Mouse (Mus musculus): ENCODE results near the gene Inf2. TPM values are rescaled to one million over a fixed set of nuclear protein-coding genes. Genes with fewer than 3 reads are reported as not detected.

Inf2 gene
- 1 to 10 TPM; 6.7 to 9.2 (median 8.4) TPM for total RNA-seq (2022)

DNA sequence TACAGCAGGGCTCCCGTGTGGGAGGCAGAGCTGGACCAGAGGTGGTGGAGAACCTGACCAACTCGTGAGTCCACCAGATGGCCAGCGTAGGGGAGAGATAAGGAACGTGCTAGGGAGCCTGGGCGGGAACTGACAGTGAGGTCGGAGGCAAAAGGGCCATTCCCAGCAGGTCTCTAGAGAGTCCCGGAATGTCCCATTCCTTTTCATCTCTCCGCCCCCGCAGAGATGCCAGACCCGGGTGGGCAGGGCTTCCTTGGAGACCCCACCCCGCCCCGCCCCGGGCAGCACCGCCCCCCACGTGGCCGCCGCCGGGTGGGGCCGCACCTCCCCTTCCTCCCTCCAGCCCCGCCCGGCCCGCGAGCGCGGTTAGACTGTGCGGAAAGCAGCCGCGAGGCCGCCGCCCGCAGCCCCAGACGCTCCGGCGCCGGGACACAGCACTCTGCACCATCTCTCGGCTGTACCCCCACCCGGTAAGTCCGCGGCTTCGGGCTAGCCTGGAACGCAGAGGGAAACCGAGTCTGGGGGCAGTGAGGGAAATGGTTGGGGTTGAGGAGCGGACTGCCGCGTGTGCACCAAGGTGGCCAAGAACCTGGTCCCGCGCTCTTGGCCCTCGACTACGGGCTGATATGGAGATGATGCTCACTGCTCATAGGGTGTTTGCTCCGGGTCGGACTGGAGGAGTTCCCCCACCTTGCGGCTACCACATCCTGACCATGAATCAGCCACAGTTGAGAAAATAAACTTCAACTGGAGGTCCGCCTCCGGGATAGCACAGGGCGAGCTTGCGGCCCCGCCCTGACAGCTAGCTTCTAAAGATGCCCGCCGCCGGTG is at the start of gene Inf2:
TSS of gene Inf2 (plus strand) at position 359 of the 831 bp plus-strand sequence.
- DNase-seq (ENCODE audit: low spot score in 2 of 2), result peak; percentile 61 to 66

DNA sequence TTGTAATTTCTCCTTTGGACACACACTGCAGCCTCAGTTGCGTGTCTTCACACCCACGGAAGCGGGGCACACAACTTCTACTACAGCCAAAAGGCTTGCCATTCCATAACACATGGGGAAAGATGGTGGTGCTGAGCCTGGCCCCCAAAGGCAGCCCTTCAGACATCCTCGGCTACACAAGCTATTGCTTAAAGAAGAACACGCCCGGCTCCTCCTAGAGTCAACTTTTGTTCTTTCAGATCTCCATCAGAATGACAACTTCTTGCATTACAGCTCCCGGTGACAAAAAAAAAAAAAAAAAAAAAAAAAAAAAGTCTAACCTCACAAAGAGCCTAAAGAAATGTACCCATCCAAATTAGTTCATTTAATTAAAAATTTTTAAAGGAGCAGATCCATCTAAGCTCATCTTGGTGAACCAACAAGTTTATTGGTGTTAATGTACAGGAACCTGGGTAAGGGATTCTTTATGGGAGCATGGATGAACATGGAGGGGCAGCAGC is 49.1 kb upstream of the Inf2 start:
- DNase-seq (ENCODE audit: low spot score in 2 of 2), result no peak

DNA sequence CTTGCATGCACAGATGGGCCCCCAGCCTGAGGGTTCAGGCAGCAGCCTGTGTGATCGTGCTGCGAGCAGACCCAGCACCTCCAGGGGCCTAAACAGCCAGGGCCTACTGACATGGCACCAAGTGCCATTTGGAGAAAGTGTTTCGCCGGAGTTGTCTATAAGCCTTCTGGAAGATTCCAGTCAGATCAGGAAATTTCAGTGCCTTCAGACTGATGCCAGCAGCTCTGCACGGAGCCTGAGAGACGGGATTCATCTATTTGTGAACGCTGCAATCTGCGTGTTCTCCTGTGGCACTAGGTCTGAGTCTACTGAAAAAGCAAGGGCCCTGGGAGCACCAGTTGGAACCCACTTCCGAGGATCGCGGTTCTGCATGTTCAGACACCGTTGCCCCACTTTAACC is 48.3 kb upstream of the Inf2 start:
- DNase-seq (ENCODE audit: low spot score in 2 of 2), result no peak

- DNase-seq (ENCODE audit: low spot score in 2 of 2), result no peak
Measured at GRCm38 (mm10) chr12:112541483-112542091, 47.0 kb upstream of the Inf2 start.

DNA sequence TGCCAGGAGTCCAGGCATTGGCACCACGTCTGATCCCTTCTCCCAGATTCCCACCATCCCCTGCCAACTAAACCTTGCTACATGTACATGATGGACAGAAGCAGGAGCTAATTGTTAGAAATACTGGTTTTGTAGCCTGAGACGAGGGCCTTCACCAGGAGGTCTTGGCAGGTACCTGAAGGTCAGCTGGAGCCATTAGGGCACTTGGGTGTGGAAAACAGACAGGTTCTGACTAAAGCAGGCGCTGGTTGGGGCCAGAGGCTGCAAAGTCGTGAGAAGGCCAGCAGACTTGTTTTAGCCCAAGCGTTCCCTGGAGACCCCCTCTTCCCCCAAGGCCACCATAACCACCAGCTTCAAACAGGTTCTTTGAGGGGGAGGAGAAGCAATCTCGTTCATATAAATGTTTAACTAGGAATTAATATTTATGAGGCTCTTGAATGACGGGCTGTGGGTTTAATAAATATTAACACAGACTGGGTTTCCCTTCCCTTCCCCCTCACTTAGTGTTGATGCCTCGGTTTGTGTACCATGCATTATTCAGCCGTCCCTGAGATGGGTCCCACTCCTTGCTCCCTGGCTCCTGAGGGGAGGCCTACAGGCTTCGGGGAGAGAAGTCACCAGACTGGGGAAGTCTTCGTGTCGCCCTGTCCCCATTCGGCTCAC is 46.2 kb upstream of the Inf2 start:
- no peak for DNase-seq (ENCODE audit: low spot score in 2 of 2)

DNA sequence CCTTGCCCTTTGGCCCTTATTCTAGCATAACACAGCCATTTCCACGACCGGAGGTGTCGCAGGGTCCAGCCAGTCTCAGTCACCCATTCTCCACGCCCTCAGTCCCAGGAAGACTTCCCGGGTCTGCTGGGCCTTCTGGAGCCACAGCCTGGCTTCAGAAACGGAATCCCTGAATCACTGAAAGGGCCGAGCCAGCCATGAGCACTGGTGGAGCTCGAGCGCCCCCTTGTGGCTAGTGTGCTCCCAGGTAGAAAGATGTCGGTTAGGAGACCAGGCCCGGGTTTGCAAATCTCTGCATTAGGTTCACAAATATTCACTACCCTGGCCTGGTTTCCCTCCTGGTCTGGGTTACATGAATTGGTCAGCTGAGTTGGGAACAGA is 45.7 kb upstream of the Inf2 start:
- peak; percentile 62 to 72 for DNase-seq (ENCODE audit: low spot score in 2 of 2)

DNA sequence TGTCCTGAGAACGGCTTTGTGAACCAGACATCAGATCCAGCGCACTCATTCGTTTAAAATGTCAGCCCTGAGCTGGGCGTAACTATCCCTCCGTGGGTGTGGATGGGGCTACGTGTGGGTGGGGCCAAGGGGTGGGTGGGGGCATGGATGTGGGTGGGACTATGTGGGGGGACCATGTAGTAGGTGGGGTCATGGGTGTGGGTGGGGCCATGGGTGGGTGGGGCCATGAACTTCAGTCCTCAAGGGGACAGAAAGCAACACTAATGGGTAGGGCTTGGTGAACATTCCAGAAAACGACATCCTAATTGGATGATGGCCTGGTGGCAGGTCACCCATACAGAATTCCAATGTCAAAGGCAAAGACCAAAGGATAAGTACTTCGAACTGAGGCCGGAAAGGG is 44.6 kb upstream of the Inf2 start:
- no peak for DNase-seq (ENCODE audit: low spot score in 2 of 2)

DNA sequence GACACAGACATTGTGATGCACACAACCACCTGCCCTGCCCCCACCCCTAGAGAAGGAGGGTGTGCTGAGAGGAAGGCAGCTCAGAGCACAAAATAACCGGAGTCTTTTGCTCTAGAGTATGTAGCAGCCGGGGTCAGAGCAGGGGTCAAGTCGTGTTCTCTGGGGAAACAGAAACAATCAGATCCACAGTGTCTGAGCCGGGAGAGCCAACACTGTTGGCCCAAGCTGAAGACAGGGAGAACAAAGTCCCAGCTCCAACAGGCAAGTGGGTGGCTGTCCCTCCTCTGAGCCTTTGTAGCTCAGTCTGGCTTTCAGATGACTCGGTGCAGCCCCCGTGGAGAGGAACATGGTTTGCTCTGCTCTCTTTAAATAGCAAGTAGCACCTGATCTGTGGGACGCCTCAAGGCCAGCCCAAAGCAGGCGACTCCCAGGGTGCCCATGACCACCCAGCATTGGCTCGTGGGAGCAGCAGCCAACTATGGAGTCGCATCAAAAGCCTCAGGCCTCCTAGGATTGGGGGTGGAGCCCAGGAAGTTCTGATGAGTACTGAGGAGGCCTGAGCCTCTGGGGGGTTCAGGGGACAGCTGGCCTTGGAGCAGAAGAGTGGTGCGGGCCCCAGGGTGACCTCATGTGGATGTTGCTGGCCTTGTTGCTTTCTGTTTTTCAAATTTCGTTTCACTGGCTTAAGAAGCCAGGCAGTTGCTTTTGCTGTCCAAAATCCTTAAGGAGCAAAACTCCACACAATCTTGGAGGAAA is 43.5 kb upstream of the Inf2 start:
- peak; percentile 16 to 34 for DNase-seq (ENCODE audit: low spot score in 2 of 2)

DNA sequence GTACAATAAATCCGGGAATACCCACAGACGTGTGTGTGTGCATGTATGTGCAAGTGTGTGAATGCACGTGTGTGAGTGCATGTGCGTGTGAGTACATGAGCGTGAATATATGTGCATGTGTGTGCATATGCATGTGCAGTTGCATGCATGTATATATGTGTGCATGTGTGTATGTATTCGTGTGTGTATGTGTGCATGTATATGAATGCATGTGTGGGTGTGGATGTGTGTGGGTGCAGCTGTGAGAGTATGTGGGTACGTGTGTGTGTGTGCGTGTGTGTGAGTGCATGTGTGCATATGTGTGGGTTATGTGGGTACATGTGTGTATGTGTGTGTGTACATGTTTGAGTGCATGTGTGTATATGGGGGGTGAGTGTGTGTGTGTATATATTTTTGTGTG is 42.5 kb upstream of the Inf2 start:
- no peak for DNase-seq (ENCODE audit: low spot score in 2 of 2)

DNA sequence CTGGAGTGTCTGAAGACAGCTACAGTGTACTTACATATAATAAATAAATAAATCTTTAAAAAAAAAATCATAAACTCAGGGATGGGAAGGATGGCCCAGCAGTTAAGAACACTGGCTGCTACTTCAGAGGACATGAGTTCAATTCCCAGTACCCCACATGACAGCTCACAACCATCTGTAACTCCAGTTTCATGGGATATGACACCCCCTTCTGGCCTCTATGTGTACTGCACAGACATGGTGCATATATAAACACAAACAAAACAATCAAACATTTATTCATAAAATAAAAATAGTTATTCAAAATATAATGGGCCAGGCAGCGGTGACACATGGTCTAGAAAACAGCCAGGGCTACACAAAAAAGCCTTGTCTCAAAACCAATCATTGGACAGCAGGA is 39.3 kb upstream of the Inf2 start:
- no peak for DNase-seq (ENCODE audit: low spot score in 2 of 2)

DNA sequence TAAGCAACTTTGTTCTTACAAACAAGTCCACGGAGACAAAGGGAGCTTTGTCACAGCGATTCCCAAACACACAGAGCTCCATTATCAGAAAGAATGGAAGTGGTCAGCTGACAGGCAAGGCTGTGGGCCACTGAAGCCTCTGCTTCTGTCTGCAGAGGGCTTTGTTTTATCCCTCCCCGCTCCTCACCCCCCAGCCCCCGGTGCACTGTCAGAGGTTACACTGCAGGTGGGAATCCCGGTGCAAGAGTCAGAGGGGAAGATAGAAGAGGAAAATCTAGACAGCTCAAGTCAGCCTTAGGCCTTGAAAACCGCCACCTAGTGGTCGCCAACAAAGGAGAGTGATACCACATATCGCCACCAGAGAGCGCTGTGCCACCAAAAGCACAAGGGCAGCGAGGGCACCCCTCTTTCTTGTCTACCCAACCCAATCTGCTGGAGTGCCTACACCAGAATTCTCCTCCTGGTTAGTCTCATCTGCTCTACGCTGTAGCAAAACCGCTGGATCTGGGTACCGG is 36.7 kb upstream of the Inf2 start:
- peak; percentile 79 to 84 for DNase-seq (ENCODE audit: low spot score in 2 of 2)

GRCm38 (mm10) chr12:112552520-112552919 is 36.1 kb upstream of the Inf2 start:
- DNase-seq (ENCODE audit: low spot score in 2 of 2), result no peak

DNA sequence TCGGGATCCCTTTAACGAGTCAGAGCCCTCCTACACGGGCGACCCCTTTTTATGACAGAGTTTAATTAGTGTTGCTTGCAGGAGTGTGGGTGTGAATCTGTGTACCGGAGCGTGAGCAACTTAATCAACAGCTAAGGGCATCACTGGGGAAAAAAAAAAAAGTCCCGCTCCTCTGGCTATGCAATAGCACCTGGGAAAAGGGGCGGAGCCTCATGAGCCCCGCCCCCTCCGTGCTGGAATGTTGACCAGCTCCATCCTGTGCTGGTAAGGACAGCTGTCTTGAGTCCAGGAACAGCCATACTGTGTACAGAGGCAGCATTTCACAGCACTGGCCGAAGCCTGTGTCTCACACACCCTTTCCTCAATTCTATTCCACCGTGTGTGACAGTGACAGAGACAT is 33.7 kb upstream of the Inf2 start:
- DNase-seq (ENCODE audit: low spot score in 2 of 2), result no peak

DNA sequence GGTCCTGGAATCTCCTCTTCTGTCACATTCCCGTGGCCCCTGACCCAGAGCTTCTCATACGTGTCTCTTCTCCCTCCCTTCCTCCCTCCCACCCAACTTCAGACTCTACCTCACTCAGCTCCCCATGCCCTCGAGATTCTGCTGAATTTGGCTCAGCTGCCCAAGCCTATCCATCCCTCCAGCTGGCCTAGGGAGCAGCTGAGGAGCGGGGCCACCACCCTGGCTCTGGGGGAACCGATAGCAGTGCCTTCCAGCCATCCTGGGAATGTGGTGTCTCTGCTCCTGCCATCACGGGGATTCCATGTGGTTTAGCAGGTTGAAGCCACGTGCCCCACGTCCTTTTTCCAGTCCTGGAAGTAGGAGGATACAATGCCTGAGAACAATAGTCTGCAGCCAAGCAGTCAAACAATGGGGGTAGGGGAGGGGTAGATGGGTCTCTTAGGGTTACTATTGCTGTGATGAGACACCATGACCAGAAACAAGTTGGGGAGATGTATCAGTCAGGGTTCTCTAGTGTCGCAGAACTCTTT is 32.0 kb upstream of the Inf2 start:
- no peak for DNase-seq (ENCODE audit: low spot score in 2 of 2)

GRCm38 (mm10) chr12:112557219-112557618 is 31.4 kb upstream of the Inf2 start:
- no peak for DNase-seq (ENCODE audit: low spot score in 2 of 2)

- DNase-seq (ENCODE audit: low spot score in 2 of 2), result no peak
Measured at GRCm38 (mm10) chr12:112559231-112559630, 29.4 kb upstream of the Inf2 start.

DNA sequence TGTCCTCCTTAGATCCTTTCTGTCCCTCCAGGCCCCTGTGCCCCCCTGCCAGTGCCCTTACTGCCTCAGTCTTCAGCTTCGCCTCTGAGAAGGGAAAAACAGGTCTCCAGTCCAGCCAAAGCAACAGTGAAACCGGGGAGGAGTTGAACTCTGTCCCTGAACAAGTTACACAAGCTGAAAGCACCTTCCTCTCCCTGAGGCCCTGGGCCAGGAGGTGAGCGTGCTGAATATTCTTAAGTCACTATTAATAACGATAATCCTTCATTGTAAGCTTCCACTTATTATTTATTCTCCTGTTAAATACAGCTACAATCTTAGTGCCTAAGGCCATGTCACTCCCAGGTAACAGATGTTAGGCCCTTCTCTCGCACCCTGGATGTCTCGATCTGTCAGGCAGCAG is 28.9 kb upstream of the Inf2 start:
- no peak for DNase-seq (ENCODE audit: low spot score in 2 of 2)

- DNase-seq (ENCODE audit: low spot score in 2 of 2), result no peak
Measured at GRCm38 (mm10) chr12:112560176-112560797, 28.3 kb upstream of the Inf2 start.

GRCm38 (mm10) chr12:112561163-112561562 is 27.4 kb upstream of the Inf2 start:
- no peak for DNase-seq (ENCODE audit: low spot score in 2 of 2)

- no peak for DNase-seq (ENCODE audit: low spot score in 2 of 2)
Measured at GRCm38 (mm10) chr12:112562462-112562861, 26.1 kb upstream of the Inf2 start.

GRCm38 (mm10) chr12:112563011-112563410 is 25.6 kb upstream of the Inf2 start:
- no peak for DNase-seq (ENCODE audit: low spot score in 2 of 2)
